Mouse (Mus musculus) brain, embryonic 14.5 days (tissue): Measurements from ENCODE around the gene Scrn1.

Source experiments
- CTCF ChIP-seq: fragments of 200-500 bp; IDR thresholded peaks from 2 replicates; pipeline ENCODE4 v1.5.1; 2012; ENCODE audit warnings: inconsistent platforms, mild to moderate bottlenecking, moderate library complexity, borderline replicate concordance; ENCODE audit not compliant: insufficient read depth, insufficient read length; ENCODE audit errors: extremely low read depth
- POLR2A ChIP-seq: fragments of 200-500 bp; IDR thresholded peaks from 2 replicates; pipeline ENCODE4 v1.6.1; 2012; ENCODE audit warnings: mild to moderate bottlenecking, inconsistent platforms, borderline replicate concordance; ENCODE audit not compliant: poor library complexity, insufficient read depth, insufficient read length, severe bottlenecking; ENCODE audit errors: extremely low read depth

GRCm38 (mm10) chr6:54509264-54509663 is 57.0 kb downstream of the Scrn1 start:
- no peak for TF ChIP-seq CTCF
- TF ChIP-seq POLR2A, result no peak
